Mouse (Mus musculus) liver, embryonic 15.5 days (tissue): ENCODE measurements around the gene Olfr20. TPM values are rescaled to one million over a fixed set of nuclear protein-coding genes. Genes with fewer than 3 reads are reported as not detected.
"Not testable (repeated sequence)": the region's sequence is repeated elsewhere in the genome, so short reads cannot be mapped to it uniquely, and the experiment has no call there.

Experiments used
- ATAC-seq: fragments of 200-750 bp; cut with Nextera tagmentation; 2 replicates; pipeline ENCODE4 v1.8.0; 2017; ENCODE audit warnings: moderate number of reproducible peaks, mild to moderate bottlenecking, moderate library complexity; ENCODE audit not compliant: insufficient read depth
- H3K27ac ChIP-seq: fragments of 300-500 bp; sonication (generic); replicated peaks from 2 replicates; pipeline ENCODE4 v1.5.1; 2015; ENCODE audit warnings: mild to moderate bottlenecking, inconsistent platforms
- H3K27me3 ChIP-seq: fragments of 300-500 bp; sonication (generic); 2 replicates; pipeline ENCODE4 v1.6.1; 2015; ENCODE audit warnings: mild to moderate bottlenecking, inconsistent platforms
- H3K36me3 ChIP-seq: fragments of 300-500 bp; sonication (generic); replicated peaks from 2 replicates; pipeline ENCODE4 v1.6.1; 2015; ENCODE audit warnings: moderate library complexity, mild to moderate bottlenecking, inconsistent platforms
- H3K4me1 ChIP-seq: fragments of 300-500 bp; sonication (generic); replicated peaks from 2 replicates; pipeline ENCODE4 v1.6.1; 2015; ENCODE audit warnings: inconsistent platforms
- H3K4me2 ChIP-seq: fragments of 300-500 bp; sonication (generic); 2 replicates; pipeline ENCODE4 v1.6.1; 2015; ENCODE audit warnings: moderate library complexity, mild to moderate bottlenecking, inconsistent platforms
- H3K4me3 ChIP-seq: fragments of 300-500 bp; sonication (generic); replicated peaks from 2 replicates; pipeline ENCODE4 v1.5.1; 2015; ENCODE audit warnings: mild to moderate bottlenecking, inconsistent platforms
- H3K9ac ChIP-seq: fragments of 300-500 bp; sonication (generic); 2 replicates; pipeline ENCODE4 v1.6.1; 2015; ENCODE audit warnings: moderate library complexity, mild to moderate bottlenecking, inconsistent platforms
- H3K9me3 ChIP-seq: fragments of 300-500 bp; sonication (generic); replicated peaks from 2 replicates; pipeline ENCODE4 v1.6.1; 2016; ENCODE audit warnings: inconsistent platforms
- WGBS: fragments of 180-500 bp; shearing (Covaris S2); methylation state at CpG from one replicate; pipeline ENCODE4 v1.1.7; 2015; ENCODE audit warnings: mixed read lengths; ENCODE audit not compliant: insufficient replicate concordance; 5-methylcytosine and 5-hydroxymethylcytosine counted together
- polyA plus RNA-seq: library from polyadenylated mRNA; unstranded; fragments of >200 nt; fragmentation: Nextera tagmentation; extraction: Ambion mirVana; gene quantifications from 2 replicates; pipeline ENCODE4 v1.2.1, GENCODE M21; 2015

Olfr20 gene
- polyA plus RNA-seq = 0.25 TPM in 1 of 2 replicates, not detected in the other

DNA sequence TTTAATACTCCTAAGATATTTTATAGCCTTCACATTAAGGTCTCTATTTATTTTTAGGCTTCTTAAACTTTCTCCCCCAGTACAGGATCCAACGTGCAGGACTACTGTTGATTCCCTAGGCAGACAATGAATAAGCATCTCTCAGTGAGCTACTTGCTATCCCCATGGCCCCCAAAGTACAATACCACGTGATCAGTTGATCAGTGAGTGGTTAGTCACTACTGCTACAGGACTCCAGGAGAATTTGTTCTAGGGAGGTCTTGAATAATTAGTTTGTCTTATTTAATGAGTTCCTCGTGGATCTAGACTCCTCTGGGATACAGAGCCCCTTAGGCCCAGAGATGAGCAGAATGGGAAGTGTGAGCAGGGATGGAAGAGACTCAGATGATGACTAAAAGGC, at the start of gene Olfr20:
Olfr20 (plus strand) TSS at position 301 of the 400 bp plus-strand sequence.
- WGBS = 36% methylated on average over 3 of the region's 3 CpGs
- no peaks in the 10 kb centered on the region for H3K27me3 ChIP-seq

GRCm38 (mm10) chr11:73303123-73303522, 47.5 kb upstream of the Olfr20 start:
- H3K9ac ChIP-seq = no peak overlapping the region
- no peak for ATAC-seq

More for the DNA sequence above, at the start of gene Olfr20:
- Histone ChIP-seq H3K4me3 (no peak within 1 kb of the TSS), H3K36me3 (no peaks in the 10 kb centered on the region), H3K4me2 (no peak within 1 kb of the TSS), H3K9ac (no peak within 1 kb of the TSS), H3K27ac (no peak within 1 kb of the TSS), H3K9me3 (no peaks in the 10 kb centered on the region), H3K4me1 (no peaks in the 10 kb centered on the region)
- ATAC-seq = no peak

GRCm38 (mm10) chr11:73315961-73316360, 34.6 kb upstream of the Olfr20 start:
- Histone ChIP-seq H3K9ac (no peak overlapping the region), H3K36me3 (no peaks in the 10 kb centered on the region), H3K4me1 (no peaks in the 10 kb centered on the region), H3K27ac (no peak overlapping the region), H3K27me3 (no peaks in the 10 kb centered on the region), H3K4me3 (no peak overlapping the region), H3K4me2 (no peak overlapping the region), H3K9me3 (no peaks in the 10 kb centered on the region)
- ATAC-seq = no peak
- WGBS = 36% methylated on average over 3 of the region's 3 CpGs

More at GRCm38 (mm10) chr11:73303123-73303522, 47.5 kb upstream of the Olfr20 start:
- 42% methylated on average over 2 of the region's 2 CpGs for WGBS
- Histone ChIP-seq H3K27ac (no peak overlapping the region), H3K4me2 (no peak overlapping the region), H3K4me3 (no peak overlapping the region), H3K36me3 (no peaks in the 10 kb centered on the region), H3K4me1 (no peaks in the 10 kb centered on the region), H3K9me3 (no peaks in the 10 kb centered on the region), H3K27me3 (no peaks in the 10 kb centered on the region)

DNA sequence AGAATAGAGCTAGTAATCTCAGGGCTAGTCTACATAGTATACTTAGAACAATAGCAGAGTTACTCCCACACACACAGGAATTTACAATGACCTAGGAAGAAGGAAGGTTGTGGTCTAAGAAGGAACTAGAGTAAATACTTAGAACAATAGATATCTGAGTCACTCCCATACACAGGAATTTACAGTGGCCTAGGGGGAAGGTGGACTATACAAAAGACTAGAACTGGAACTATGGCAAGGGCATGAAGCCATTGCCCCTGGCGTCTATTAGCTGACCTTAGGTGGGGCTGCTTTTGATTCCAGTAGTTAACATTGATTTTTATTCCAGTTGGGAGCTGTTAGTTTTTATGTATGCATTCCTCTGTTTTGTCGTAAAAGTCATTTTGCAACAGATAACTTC, 32.0 kb upstream of the Olfr20 start:
- H3K4me2 ChIP-seq, H3K9ac ChIP-seq, H3K4me1 ChIP-seq, H3K4me3 ChIP-seq, H3K36me3 ChIP-seq, H3K9me3 ChIP-seq, ATAC-seq, H3K27me3 ChIP-seq, H3K27ac ChIP-seq: not testable (repeated sequence)
- WGBS = 55% methylated on average over 2 of the region's 2 CpGs

- not testable (repeated sequence) for H3K27me3 ChIP-seq, H3K27ac ChIP-seq, H3K9me3 ChIP-seq, H3K4me1 ChIP-seq, H3K4me2 ChIP-seq, H3K4me3 ChIP-seq, ATAC-seq, H3K9ac ChIP-seq, H3K36me3 ChIP-seq
- 63% methylated on average over 13 of the region's 13 CpGs for WGBS
Observed at GRCm38 (mm10) chr11:73321064-73321463, 29.5 kb upstream of the Olfr20 start.

- Histone ChIP-seq H3K27me3 (no peaks in the 10 kb centered on the region), H3K36me3 (no peaks in the 10 kb centered on the region), H3K27ac (no peak overlapping the region), H3K9me3 (no peaks in the 10 kb centered on the region), H3K9ac (no peak overlapping the region), H3K4me1 (no peaks in the 10 kb centered on the region), H3K4me2 (peak overlapping the region; percentile 2; the same call in 1 of the 2 replicates), H3K4me3 (0 out of 2 replicates have a peak overlapping the region, but pooled peaks have one; percentile 9)
- ATAC-seq = no peak
- 48% methylated on average over 9 of the region's 9 CpGs for WGBS
Observed at GRCm38 (mm10) chr11:73323906-73324830, 26.4 kb upstream of the Olfr20 start.

- no peaks in the 10 kb centered on the region for H3K27me3 ChIP-seq
- ATAC-seq = peak; percentile 79
- H3K36me3 ChIP-seq = no peaks in the 10 kb centered on the region
- peak overlapping the region; percentile 4; the same call in 1 of the 2 replicates for H3K4me2 ChIP-seq
- no peaks in the 10 kb centered on the region for H3K4me1 ChIP-seq
- H3K9ac ChIP-seq = no peak overlapping the region
- 27% methylated on average over 12 of the region's 12 CpGs for WGBS
- peak overlapping the region; percentile 68 for H3K27ac ChIP-seq
- H3K9me3 ChIP-seq = no peaks in the 10 kb centered on the region
- H3K4me3 ChIP-seq = peak overlapping the region; percentile 33
Observed at GRCm38 (mm10) chr11:73326485-73326886, 24.1 kb upstream of the Olfr20 start.

- H3K27me3 ChIP-seq = no peaks in the 10 kb centered on the region
- H3K27ac ChIP-seq = peak overlapping the region; percentile 68; the same call in 1 of the 2 replicates
- WGBS = 61% methylated on average over 4 of the region's 4 CpGs
- H3K4me2 ChIP-seq = peak overlapping the region; percentile 6; the same call in 1 of the 2 replicates
- no peak overlapping the region for H3K4me3 ChIP-seq
- no peaks in the 10 kb centered on the region for H3K36me3 ChIP-seq
- H3K9ac ChIP-seq = no peak overlapping the region
- H3K9me3 ChIP-seq = no peaks in the 10 kb centered on the region
- ATAC-seq = no peak
- H3K4me1 ChIP-seq = no peaks in the 10 kb centered on the region
Observed at GRCm38 (mm10) chr11:73327361-73327760, 23.2 kb upstream of the Olfr20 start.

- Histone ChIP-seq H3K27ac (no peak within 1 kb of the TSS), H3K4me1 (no peaks in the 10 kb centered on the region), H3K4me2 (no peak within 1 kb of the TSS), H3K9ac (no peak within 1 kb of the TSS), H3K36me3 (no peaks in the 10 kb centered on the region), H3K27me3 (no peaks in the 10 kb centered on the region), H3K4me3 (no peak within 1 kb of the TSS), H3K9me3 (no peaks in the 10 kb centered on the region)
- ATAC-seq = no peak
- WGBS = 74% methylated on average over 27 of the region's 27 CpGs
Observed at GRCm38 (mm10) chr11:73329442-73329841, 21.1 kb upstream of the Olfr20 start, which contains the start of the genes Aspa, Gm49340 and Spata22. TSS of gene Aspa (minus strand) at chr11:73329596. TSS of gene Gm49340 (plus strand) at chr11:73329741. TSS of gene Spata22 (plus strand) at chr11:73329741.

DNA sequence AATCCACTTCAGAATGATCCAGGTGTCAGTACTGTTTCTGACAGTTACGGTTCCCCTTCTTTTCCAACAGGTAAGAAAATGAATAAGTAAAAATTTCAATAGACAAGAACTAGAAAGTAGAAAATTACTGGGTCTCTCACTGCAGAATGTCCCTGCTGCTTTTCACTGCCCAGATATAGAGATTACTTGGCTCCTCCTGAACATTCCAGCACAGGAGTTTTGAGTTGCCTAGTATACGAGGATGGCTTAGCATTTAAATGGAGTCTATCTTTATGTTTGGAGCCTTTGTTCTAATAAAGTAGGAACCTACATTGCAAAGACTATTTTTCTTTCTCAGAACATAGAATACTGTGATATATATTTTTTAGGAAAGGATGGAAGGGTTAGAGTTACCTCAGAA, 17.2 kb upstream of the Olfr20 start:
- 58% methylated on average over 2 of the region's 2 CpGs for WGBS
- Histone ChIP-seq H3K9ac (no peak overlapping the region), H3K27ac (no peak overlapping the region), H3K36me3 (no peaks in the 10 kb centered on the region), H3K4me2 (no peak overlapping the region), H3K4me1 (no peaks in the 10 kb centered on the region), H3K27me3 (no peaks in the 10 kb centered on the region), H3K4me3 (no peak overlapping the region), H3K9me3 (no peaks in the 10 kb centered on the region)
- ATAC-seq = no peak

DNA sequence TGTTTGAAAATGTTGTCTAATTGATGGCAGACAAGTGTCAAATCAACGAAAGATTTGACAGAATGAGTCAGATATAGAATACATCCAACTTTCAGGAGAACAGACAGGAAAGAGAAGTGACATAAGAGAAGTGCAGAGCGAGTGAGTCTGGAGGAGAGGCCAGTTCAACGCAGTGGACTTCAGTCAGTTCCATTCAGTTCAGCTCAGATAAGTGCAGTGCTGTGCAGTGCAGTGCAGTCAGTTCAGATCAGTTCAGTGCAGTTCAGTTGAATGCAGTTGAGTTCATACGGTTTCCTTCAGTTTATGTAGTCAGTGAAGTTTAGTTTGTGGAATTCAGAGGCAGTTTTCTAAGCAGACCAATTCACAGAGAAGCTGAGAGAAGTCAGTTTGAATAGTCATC, 13.7 kb upstream of the Olfr20 start:
- no peak overlapping the region for H3K9ac ChIP-seq
- no peak overlapping the region for H3K4me3 ChIP-seq
- no peak overlapping the region for H3K4me2 ChIP-seq
- H3K36me3 ChIP-seq = no peaks in the 10 kb centered on the region
- H3K27me3 ChIP-seq = no peaks in the 10 kb centered on the region
- H3K4me1 ChIP-seq = no peaks in the 10 kb centered on the region
- 44% methylated on average over 4 of the region's 4 CpGs for WGBS
- no peak overlapping the region for H3K27ac ChIP-seq
- no peaks in the 10 kb centered on the region for H3K9me3 ChIP-seq
- no peak for ATAC-seq
